Mouse (Mus musculus) erythroid progenitor cell, adult 5-6 weeks (primary cell): ENCODE measurements around the gene Hba-a1. TPM values are rescaled to one million over a fixed set of nuclear protein-coding genes. Genes with fewer than 3 reads are reported as not detected.

ENCODE experiments used
- ATAC-seq: replicated peaks from 2 replicates; pipeline ENCODE4 v1.8.0; 2016; ENCODE audit warnings: moderate number of reproducible peaks, mild to moderate bottlenecking, moderate TSS enrichment, inconsistent platforms; ENCODE audit not compliant: poor library complexity, low FRiP score, severe bottlenecking
- total RNA-seq, 2 experiments: library from RNA; stranded (forward) in 1 of 2; stranded (reverse) in 1 of 2; fragments of 150-400 nt in 1 of 2; fragments of 186-747, 209-891 nt in 1 of 2; gene quantifications; 2 replicates each; pipeline versions ENCODE4 v1.2.3 to v1.2.4; 2015 to 2017; ENCODE audit warnings: low replicate concordance in 2 of 2

The Hba-a1 gene
- total RNA-seq (2015; ENCODE audit: low replicate concordance) (47,098 and 48,818 TPM in 2 replicates), total RNA-seq (2017; ENCODE audit: low replicate concordance) (9,652 and 12,236 TPM in 2 replicates)

DNA sequence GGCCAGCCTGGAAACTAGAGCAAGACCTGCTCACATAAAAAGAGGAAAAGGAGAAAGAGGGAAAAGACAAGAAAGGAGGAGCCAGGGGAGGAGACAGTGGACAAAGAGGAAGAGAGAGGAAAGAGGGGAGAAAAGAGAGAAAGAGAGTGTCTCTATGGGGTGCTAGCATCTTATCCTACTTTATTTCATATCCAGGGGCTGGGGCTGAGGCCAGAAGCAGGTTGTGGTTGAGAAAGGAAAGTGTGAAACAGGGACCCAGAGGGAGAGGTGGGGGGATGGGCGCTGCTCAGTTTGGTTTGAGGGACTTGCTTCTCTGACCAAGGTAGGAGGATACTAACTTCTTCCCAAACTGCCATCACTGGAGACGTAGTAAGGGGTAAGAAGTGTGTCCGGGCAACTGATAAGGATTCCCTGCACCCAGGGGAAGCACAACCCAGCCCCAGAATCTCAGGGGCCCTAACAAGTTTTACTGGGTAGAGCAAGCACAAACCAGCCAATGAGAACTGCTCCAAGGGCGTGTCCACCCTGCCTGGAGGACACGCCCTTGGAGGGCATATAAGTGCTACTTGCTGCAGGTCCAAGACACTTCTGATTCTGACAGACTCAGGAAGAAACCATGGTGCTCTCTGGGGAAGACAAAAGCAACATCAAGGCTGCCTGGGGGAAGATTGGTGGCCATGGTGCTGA is at the start of gene Hba-a1:
Gene Hba-a1, plus strand, starts transcription at position 421 of the 687 bp plus-strand sequence.
- peak; percentile 55 for ATAC-seq

- no peak for ATAC-seq
These were observed 49.4 kb upstream of the Hba-a1 start for GRCm38 (mm10) chr11:32233895-32234294.

DNA sequence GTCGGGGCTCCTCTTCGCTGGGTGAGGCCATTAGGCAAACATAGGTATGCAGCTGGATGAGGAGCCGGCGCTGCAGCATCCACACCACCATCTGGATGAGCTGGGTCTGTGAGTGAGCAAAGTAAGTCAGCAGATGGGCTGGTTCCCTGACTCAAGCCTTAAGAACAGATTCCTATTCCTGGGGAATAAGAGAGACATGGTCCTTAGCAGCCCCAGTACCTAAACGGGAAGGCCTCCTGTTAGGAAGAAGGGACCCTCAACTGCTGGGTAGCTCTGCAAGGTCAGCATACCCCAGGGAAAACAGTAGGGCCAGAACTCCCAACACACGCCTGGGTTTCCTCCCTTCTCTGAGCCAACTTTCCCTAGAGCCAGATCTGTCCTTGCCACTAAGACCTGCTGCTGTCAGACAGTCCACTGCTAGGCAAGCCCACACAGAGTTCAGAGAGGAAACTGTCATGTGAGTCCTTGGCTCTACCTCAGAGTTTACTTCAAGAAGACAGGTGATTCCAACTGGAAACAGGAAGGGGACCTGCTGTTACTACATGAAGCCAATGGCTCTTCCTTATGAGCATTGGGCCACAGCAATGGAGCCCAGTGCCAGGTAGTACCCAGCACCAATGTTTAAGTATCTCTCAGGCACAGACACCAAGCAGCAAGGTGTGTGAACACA is 48.4 kb upstream of the Hba-a1 start:
- no peak for ATAC-seq

GRCm38 (mm10) chr11:32235646-32236045 is 47.7 kb upstream of the Hba-a1 start:
- no peak for ATAC-seq

DNA sequence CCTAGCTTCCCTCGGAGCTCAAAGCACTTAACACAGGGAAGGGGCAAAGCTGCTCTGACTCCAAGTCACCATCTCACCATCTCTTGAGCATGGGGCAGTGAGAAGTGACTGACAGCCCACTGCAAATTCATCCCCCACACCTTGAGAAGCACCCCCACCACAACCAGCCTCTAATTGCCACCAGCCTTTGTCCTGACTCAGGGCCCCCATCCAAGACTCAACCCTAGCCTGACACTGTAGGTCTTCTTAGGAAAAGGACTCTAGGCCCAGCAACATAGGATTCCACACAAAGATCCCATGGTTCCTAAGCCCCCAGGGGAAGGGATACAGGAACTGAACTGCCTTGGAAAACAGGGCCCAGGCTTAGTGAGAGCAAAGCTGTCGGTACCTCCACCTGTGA is 47.2 kb upstream of the Hba-a1 start:
- ATAC-seq, result no peak

GRCm38 (mm10) chr11:32236712-32237410 is 46.5 kb upstream of the Hba-a1 start:
- no peak; the same call in 1 of the 2 replicates for ATAC-seq

- ATAC-seq, result no peak
These were observed 45.9 kb upstream of the Hba-a1 start for GRCm38 (mm10) chr11:32237411-32237795.

DNA sequence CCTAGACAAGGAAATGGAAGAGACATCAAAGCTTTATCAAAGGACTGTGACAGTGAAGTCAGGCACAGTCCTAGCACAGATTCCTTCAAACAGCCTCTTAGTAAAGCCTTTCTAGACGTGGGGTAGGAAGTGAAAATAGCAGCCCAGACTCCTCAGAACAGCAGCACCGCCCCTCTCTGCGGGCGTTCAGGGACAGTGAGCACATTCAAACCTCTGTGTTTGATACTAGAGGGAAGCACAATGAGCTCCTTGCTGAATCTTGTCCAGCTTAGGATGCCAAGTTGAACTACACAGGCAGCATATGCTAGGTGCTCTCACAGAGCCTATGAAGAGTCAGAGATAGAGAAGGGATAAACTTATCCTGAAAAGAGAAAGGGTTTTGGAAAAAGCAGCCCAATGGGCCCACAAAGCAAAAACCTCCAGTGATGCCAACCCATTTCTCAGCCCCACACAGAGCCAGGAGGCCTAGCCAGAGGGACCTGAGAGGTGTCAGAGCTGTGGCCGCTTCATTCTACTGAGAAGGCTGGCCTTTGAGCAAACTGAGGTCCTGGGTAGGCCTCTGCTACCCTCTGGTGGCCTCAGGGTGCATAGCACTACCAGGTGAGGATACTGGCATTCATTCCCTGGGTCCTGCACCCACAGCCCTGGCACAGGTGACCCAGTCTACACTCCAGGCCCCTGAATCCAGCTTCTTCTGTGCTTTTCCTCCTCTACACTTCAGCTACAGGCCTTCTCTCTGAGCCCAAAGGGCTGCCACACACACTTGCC is 45.0 kb upstream of the Hba-a1 start:
- ATAC-seq, result peak; percentile 85

GRCm38 (mm10) chr11:32241391-32241790 is 41.9 kb upstream of the Hba-a1 start:
- no peak for ATAC-seq

DNA sequence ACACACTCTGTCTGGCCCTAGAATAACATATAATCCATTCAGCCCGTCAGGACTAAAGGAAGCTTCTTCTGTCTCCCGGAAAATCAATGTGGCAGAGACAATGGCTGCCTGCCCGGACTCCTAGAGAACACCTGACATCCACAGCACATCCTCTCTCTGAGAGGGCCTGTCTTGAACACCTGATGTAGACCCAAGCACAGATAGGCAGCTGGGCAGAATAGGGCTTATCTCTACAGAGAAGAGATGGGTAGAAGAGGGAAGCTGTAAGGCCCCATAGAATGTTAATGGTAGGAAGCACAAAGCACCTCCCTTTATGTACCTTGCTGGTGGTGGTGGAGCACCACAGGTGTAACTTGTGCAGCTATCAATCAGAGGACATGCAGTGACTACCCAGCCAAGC is 41.1 kb upstream of the Hba-a1 start:
- ATAC-seq, result no peak

DNA sequence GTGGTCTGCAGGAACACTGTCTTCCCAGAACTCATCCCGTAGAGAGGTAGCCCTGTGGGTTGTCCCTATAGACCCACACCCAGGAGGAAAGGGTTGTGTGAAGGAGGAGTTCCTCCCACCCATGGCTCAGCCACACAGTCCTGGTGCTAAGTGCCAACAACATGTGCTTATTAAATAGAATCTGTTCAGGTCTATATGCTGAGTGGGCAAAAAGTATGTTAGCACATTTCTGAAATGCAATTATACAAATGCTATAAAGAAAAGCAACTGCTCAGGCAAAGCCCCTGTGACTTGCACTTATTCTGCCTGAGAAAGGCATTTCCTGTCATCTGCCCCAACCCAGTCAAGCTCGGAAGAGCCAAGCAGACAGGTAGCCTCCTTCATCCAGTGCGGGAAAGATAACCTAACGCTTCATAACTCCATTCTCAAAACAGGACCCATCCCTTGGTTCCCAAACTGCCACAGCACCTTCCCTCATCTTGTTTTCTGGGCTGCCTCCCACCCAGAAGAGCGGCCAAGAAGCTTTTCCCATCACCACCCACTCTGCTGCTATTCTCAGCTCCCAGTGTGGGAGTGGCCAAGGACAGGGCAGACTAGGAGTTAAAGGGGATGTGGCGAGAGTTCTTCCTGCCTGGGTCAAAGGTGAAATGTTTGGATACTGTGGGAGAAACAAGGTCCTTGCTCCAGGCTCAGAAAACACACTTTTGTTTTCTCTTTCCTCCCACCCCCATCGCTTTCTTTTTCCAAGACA is 39.9 kb upstream of the Hba-a1 start:
- ATAC-seq, result no peak

DNA sequence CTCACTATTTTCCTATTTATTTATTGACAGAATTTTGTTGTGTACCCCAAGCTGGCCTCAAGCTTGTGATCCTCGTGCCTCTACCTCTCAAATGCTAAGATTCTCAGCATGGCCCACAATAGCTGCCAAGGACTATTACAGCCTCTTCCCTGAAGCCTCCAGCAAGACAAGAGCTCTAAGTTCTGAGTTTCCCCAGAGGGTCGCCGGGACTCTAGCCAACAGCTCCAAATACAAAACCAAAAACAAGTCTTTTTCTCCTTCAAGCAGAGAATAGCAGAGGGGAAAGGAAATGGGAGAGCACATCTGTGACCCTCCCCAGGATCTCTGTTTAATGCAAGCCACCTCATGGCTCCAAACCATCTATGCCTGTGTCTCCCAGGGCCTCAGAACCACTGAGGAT is 39.2 kb upstream of the Hba-a1 start:
- ATAC-seq, result no peak

GRCm38 (mm10) chr11:32244617-32245016 is 38.7 kb upstream of the Hba-a1 start:
- ATAC-seq, result no peak

DNA sequence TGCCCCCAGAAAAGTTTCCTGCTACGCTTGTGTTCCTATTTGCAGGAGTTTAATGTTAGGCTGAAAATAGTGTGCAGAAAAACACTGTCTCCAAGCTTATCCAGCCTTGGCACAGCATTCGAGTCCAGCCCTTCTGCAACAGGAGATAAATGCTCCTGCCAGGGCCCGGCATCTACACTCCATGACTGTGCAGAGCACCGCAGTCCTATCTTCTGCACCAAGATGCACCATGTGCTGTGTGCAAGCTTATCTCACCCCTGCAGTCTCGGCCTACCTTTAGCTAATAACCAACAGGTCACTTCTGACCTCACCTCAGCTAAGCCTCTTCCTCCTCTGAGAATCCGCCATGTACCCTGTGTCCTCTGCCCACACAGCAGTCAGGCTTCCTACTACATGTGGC is 37.7 kb upstream of the Hba-a1 start:
- peak; percentile 84 for ATAC-seq

GRCm38 (mm10) chr11:32247068-32247467 is 36.2 kb upstream of the Hba-a1 start:
- 0 out of 2 replicates have a peak, but pooled peaks have one; percentile 11 for ATAC-seq

- no peak for ATAC-seq
These were observed 35.0 kb upstream of the Hba-a1 start for GRCm38 (mm10) chr11:32248350-32248749.

- ATAC-seq, result peak; percentile 84
These were observed 32.2 kb upstream of the Hba-a1 start for GRCm38 (mm10) chr11:32250880-32251763.

- ATAC-seq, result no peak
These were observed 30.2 kb upstream of the Hba-a1 start for GRCm38 (mm10) chr11:32253121-32253520.
